Mouse (Mus musculus): Measurements from ENCODE around the gene Trpm2.

DNA sequence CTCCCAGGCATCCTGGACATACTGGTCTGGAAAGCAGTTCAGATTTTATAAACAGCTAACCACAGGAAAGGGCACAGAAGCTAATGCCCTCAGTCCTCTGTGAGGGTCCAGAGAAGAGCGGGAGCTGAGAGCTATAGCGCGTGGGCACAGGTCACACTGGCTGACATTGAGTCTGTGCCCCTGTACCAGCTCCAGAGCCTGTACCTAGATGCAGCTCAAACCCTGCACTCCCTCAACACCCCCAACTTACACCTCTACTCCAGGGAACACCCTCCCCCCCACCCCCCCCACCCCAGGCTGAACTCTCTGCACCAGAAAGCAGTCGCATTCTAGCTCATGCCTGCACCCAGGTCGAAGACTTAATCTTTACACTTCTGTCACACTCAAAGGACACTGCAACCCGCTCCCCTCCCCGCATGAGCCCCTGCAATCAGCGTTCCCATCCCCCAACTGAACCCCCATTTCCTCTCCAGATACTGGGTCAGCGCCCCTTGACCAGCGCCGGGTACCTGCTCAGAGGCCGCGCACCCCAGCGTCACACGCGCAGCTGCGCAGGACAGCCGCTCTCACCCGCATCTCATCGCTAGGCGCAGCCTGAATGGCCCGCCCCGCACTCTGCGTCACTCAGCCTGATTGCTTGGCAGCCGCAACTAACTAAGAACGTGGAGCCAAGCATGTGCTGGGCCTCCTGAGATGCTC lies 940 bp downstream of the Trpm2 start:
- no peak for TF ChIP-seq POLR2A (IDR thresholded peaks at IDR 0.05; ENCODE audit: insufficient read length, low read depth)
- TF ChIP-seq USF1 (IDR thresholded peaks at IDR 0.05; ENCODE audit: low read depth): no peak
- no peak for TF ChIP-seq TCF3 (IDR thresholded peaks at IDR 0.05; ENCODE audit: insufficient read length, low read depth)
- no peak for TF ChIP-seq MYOG (IDR thresholded peaks at IDR 0.05; ENCODE audit: control insufficient read depth in 1 of 3, insufficient read depth in 1 of 3, insufficient read length in 2 of 3, low read depth in 2 of 3)
- no peak for TF ChIP-seq MAX (IDR thresholded peaks at IDR 0.05; ENCODE audit: low read depth)
- TF ChIP-seq MYOD1 (IDR thresholded peaks at IDR 0.05; ENCODE audit: control insufficient read depth in 1 of 3, insufficient read length in 2 of 3, low read depth in 2 of 3): no peak
- no peak for TF ChIP-seq POLR2AphosphoS2 (IDR thresholded peaks at IDR 0.05; ENCODE audit: insufficient read length, low read depth)

All from myocyte (in vitro differentiated cells).